Mouse (Mus musculus): ENCODE data around the gene Gm12166. TPM values are rescaled to one million over a fixed set of nuclear protein-coding genes. Genes with fewer than 3 reads are reported as not detected.

The Gm12166 gene
- polyA plus RNA-seq, 1 experiment from 2014 or later = 4.8 TPM

GRCm38 (mm10) chr11:46027952-46028814 is 23.9 kb downstream of the Gm12166 start:
- no peak overlapping the region for H3K9ac ChIP-seq
- H3K36me3 ChIP-seq = no peaks in the 10 kb centered on the region
- no peak for ATAC-seq (ENCODE audit: extremely low read depth, insufficient number of reproducible peaks, low FRiP score, low TSS enrichment)
- no peaks in the 10 kb centered on the region for H3K9me3 ChIP-seq
- no peaks in the 10 kb centered on the region for H3K27me3 ChIP-seq (replicated peaks)
- peaks cover 22% of the 10 kb centered on the region for H3K4me1 ChIP-seq
- 84% methylated on average over 6 of the region's 6 CpGs for WGBS
- no peak overlapping the region for H3K4me3 ChIP-seq
- no peak overlapping the region for H3K27ac ChIP-seq (replicated peaks)
- H3K4me2 ChIP-seq = no peak overlapping the region

GRCm38 (mm10) chr11:46025962-46026392 is 26.1 kb downstream of the Gm12166 start:
- Histone ChIP-seq H3K27ac (replicated peaks) (peak overlapping the region; percentile 46; the same call in 1 of the 2 replicates), H3K4me2 (no peak overlapping the region), H3K4me1 (peaks cover 22% of the 10 kb centered on the region), H3K4me3 (no peak overlapping the region), H3K36me3 (no peaks in the 10 kb centered on the region), H3K9ac (no peak overlapping the region), H3K27me3 (replicated peaks) (no peaks in the 10 kb centered on the region), H3K9me3 (no peaks in the 10 kb centered on the region)
- no peak for ATAC-seq (ENCODE audit: extremely low read depth, insufficient number of reproducible peaks, low FRiP score, low TSS enrichment)
- 47% methylated on average over 7 of the region's 7 CpGs for WGBS

GRCm38 (mm10) chr11:46022983-46023382 is 29.1 kb downstream of the Gm12166 start:
- no peak overlapping the region for H3K27ac ChIP-seq (replicated peaks)
- H3K9ac ChIP-seq = no peak overlapping the region
- no peak overlapping the region for H3K4me3 ChIP-seq
- WGBS = 55% methylated on average over 6 of the region's 6 CpGs
- H3K27me3 ChIP-seq (replicated peaks) = no peaks in the 10 kb centered on the region
- no peaks in the 10 kb centered on the region for H3K9me3 ChIP-seq
- no peak overlapping the region for H3K4me2 ChIP-seq
- H3K36me3 ChIP-seq = no peaks in the 10 kb centered on the region
- 0 out of 2 replicates have a peak, but pooled peaks cover 5% of the 10 kb centered on the region for H3K4me1 ChIP-seq
- ATAC-seq (ENCODE audit: extremely low read depth, insufficient number of reproducible peaks, low FRiP score, low TSS enrichment) = no peak

- ATAC-seq (ENCODE audit: extremely low read depth, insufficient number of reproducible peaks, low FRiP score, low TSS enrichment) = no peak
- H3K4me1 ChIP-seq = peaks cover 10% of the 10 kb centered on the region; the same call in 1 of the 2 replicates
- H3K27ac ChIP-seq (replicated peaks) = no peak overlapping the region
- H3K4me2 ChIP-seq = no peak overlapping the region
- H3K36me3 ChIP-seq = no peaks in the 10 kb centered on the region
- H3K27me3 ChIP-seq (replicated peaks) = no peaks in the 10 kb centered on the region
- no peaks in the 10 kb centered on the region for H3K9me3 ChIP-seq
- H3K4me3 ChIP-seq = no peak overlapping the region
- H3K9ac ChIP-seq = no peak overlapping the region
Measured at GRCm38 (mm10) chr11:46021850-46022249, 30.3 kb downstream of the Gm12166 start.

- Histone ChIP-seq H3K9ac (no peak overlapping the region), H3K4me3 (no peak overlapping the region), H3K36me3 (no peaks in the 10 kb centered on the region), H3K27ac (replicated peaks) (no peak overlapping the region), H3K27me3 (replicated peaks) (no peaks in the 10 kb centered on the region), H3K4me2 (no peak overlapping the region), H3K4me1 (peaks cover 11% of the 10 kb centered on the region), H3K9me3 (no peaks in the 10 kb centered on the region)
- ATAC-seq (ENCODE audit: extremely low read depth, insufficient number of reproducible peaks, low FRiP score, low TSS enrichment) = no peak
- WGBS = 73% methylated on average over 1 of the region's 1 CpGs
Measured at GRCm38 (mm10) chr11:46020246-46020645, 31.9 kb downstream of the Gm12166 start.

GRCm38 (mm10) chr11:46016061-46016460 is 36.1 kb downstream of the Gm12166 start:
- 19% methylated on average over 6 of the region's 6 CpGs for WGBS
- no peaks in the 10 kb centered on the region for H3K9me3 ChIP-seq
- H3K27me3 ChIP-seq (replicated peaks) = no peaks in the 10 kb centered on the region
- H3K4me1 ChIP-seq = peaks cover 11% of the 10 kb centered on the region
- no peak overlapping the region for H3K27ac ChIP-seq (replicated peaks)
- H3K9ac ChIP-seq = no peak overlapping the region
- no peaks in the 10 kb centered on the region for H3K36me3 ChIP-seq
- no peak for ATAC-seq (ENCODE audit: extremely low read depth, insufficient number of reproducible peaks, low FRiP score, low TSS enrichment)
- no peak overlapping the region for H3K4me2 ChIP-seq
- no peak overlapping the region for H3K4me3 ChIP-seq

Small RNA genes within 50 kb of the gene (microRNA-seq; reads per million reads assigned to microRNA genes)
- not detected for gene Mir8100

Other genes starting within 250 kb of the Gm12166 start
- 50.6 and 52.6 TPM in 2 replicates for gene Clint1, start 200.3 kb downstream of the Gm12166 start, polyA plus RNA-seq (2015; fragmentation: Nextera tagmentation; extraction: Ambion mirVana)
- 6.9 and 7.3 TPM in 2 replicates for gene Lsm11, start 107.4 kb downstream of the Gm12166 start, polyA plus RNA-seq (2015; fragmentation: Nextera tagmentation; extraction: Ambion mirVana)
- 8.2 and 9.3 TPM in 2 replicates for gene Thg1l, start 96.8 kb downstream of the Gm12166 start, polyA plus RNA-seq (2015; fragmentation: Nextera tagmentation; extraction: Ambion mirVana)
- 0.09 and 0.14 TPM in 2 replicates for gene Sox30, start 72.0 kb downstream of the Gm12166 start, polyA plus RNA-seq (2015; fragmentation: Nextera tagmentation; extraction: Ambion mirVana)
- gene Adam19, start 3.7 kb upstream of the Gm12166 start, polyA plus RNA-seq (2015; fragmentation: Nextera tagmentation; extraction: Ambion mirVana) = 24.2 and 24.7 TPM in 2 replicates
- 13.0 TPM in 2 replicates for gene Nipal4, start 114.2 kb upstream of the Gm12166 start, polyA plus RNA-seq (2015; fragmentation: Nextera tagmentation; extraction: Ambion mirVana)
- gene Fndc9, start 183.2 kb upstream of the Gm12166 start, polyA plus RNA-seq (2015; fragmentation: Nextera tagmentation; extraction: Ambion mirVana) = 0.06 and 0.09 TPM in 2 replicates

Measured in heart, embryonic 13.5 days (tissue).